Mouse (Mus musculus): ENCODE data around the gene Actn1.

Actn1 gene

DNA sequence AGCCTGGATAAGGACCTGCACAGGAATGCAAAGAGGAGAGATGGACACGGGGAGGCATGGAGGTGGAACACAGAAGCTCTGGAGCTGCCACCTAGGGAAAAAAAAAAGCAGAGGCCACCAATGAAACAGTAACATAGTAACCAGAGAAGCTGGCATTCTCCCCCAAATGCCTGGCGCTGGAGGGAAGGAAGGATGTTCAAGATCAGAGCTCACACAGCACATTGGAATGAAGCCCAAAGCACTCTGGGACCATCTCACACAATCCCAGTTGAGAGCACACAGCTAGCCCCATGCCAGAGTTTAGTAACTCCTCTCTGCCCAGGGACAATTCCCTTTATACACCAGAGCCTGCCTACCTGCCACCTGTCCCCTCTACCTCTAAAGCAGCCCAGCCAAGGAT, 34.1 kb downstream of the Actn1 start:
- DNase-seq (ENCODE audit: low spot score in 2 of 2), result no peak

DNA sequence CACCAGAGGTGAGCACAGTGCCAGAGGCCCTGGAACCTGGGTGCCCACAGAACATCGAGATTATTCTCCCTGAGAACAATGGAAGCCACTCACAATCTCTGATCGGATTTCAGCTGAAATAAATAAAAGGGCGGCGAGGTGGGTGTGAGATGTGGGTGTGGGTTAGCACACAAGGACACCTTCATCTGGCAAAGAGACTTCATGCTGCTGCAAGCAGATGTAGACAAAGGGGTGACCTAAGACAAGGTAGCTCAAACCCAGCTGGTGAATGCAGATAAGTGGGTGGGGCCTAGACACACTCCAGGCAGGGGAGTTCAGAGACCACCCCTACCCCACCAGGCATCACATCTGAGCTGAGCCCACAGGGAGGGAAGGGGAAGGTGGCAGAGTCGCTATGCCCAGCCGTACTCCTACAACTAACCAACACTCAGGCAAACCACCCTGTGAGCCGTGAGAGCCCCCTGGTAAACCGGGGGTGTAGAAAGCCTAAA, 35.9 kb downstream of the Actn1 start:
- no peak for DNase-seq (ENCODE audit: low spot score in 2 of 2)

DNA sequence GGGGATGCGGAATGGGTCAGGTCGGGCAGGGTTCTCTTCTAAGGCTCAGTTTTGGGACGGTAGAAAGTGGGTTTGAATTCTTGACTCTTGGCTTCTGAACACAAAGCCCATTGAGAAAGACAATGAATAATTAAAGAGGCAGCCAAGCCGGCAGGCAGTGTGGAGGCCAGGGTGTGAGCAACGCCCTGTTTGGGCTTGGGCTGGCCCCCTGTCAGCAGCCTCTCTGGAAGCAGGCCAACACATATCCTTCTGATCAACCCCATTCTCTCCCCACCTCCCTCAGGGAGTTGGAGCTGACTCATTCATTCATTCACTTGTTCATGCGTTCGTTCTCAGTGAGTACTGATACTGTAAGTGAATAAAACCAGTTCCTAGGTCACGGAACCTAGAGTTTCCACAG, 36.7 kb downstream of the Actn1 start:
- no peak for DNase-seq (ENCODE audit: low spot score in 2 of 2)

DNA sequence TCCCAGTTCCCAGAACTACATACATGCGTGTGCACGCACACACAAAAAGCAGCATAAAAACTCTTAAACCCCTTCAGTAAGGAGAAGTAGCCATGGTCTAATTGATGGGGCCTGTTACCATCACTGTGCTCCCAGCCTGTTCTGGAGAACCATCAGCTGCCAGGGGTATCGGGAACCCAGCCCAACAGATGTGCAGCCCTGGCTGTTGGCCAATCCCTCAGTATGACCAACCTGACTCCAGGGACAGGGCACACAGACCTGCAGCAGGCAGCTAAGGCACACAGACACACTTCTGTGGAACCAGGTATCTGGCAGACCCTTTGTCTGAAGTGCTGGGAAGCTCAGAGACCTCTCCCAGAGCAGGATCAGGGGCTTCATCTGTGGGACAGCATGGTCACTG, 37.7 kb downstream of the Actn1 start:
- DNase-seq (ENCODE audit: low spot score in 2 of 2), result no peak

DNA sequence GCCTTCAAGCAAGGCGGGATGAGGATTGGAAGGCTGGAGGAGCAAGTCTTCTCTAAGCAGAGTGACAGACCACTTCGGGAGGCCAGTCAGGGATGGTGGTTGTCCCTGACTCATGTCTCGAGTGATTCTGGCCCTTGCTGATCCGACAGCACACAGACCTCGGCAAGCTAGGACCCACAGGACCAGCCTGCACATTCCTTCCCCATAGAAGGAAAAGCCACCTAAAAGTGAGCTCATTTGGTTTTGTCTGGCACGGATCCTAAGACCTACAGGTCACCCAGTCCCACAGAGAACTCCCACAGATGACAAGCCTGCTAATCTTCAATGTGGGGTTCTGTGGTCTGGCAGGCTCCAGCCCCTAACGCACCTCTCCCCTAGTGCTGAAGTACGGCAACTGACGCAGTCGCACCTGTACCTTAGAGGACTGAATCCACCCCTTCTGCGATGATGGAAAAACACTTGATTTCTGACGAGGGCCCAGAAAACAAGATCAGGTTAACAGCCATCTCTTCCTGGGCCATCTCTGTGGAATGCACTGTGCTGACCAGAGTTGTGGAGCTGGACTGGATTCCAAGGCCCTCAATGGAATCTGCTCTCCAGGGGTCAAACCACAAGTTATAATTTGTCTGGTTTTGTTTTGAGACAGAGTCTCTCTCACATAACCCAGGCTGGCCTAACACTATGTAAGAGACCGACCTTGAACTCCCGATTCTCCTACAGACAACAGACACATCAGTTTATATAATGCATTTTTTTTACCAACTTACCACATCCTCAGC, 39.7 kb downstream of the Actn1 start:
- no peak for DNase-seq (ENCODE audit: low spot score in 2 of 2)

DNA sequence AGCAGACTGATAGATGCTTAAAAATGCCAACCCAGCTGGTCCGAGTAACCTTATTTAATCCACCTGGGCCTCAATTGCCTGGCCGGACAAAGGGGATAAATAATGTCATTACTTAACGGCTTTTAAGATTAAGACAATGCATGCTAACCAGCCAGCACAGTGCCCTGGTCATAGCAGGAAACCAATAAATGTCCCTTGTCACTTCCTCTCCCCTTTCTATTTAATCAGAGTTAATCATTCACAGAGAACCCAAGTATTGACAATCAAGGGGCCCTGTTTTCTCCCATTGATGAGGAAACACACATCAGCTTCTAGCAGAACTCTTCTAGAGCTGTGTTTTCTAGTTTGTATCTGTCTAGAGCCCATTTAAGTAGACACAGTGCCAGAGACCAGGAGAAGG, 41.4 kb downstream of the Actn1 start:
- DNase-seq (ENCODE audit: low spot score in 2 of 2), result no peak

DNA sequence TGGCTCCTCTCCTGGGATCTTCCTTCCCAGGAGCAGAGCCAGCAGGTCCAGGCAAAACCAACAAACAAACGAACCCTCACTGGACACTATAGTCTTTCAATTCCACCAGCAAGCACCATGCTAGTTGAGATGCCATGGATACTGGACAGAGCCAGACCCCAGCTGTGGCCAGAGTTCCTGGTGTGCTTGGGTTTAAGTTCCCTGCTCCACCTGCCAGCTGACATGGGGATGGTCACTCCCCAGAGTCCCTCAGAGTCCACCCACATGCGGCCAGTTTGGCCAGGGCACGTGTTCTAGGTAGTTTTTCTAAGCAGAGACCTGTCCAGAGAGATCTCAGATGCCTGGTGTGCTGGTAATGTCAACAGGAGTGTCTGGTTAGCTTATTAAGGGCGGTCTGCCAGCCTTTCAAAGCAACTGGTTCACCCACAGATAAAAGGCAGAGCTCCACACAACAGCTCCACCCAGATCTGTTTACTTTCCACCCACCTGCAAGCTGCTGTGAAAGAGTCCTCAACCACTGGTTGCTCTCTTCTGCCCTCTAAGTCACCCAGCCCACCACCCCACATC, 42.0 kb downstream of the Actn1 start:
- DNase-seq (ENCODE audit: low spot score in 2 of 2), result no peak

DNA sequence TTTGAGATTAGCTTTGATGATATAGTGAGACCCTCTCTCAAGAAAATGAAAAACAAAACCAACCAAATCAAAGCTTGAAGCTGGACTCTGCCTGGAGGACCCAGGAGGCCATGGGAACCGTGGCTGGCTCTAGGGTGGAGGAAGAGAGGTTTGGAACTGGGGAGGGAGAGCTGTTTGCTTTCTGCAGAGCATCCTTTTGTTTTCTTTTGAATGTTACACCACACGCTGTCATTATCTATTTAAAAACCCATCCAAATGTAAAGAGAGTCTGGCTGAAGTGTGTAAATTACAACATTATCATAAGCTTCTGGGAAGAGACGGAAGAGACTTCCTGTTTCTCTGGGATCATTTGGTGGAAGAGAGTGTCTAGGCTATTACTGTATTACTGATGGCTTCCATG, 43.1 kb downstream of the Actn1 start:
- DNase-seq (ENCODE audit: low spot score in 2 of 2), result no peak

DNA sequence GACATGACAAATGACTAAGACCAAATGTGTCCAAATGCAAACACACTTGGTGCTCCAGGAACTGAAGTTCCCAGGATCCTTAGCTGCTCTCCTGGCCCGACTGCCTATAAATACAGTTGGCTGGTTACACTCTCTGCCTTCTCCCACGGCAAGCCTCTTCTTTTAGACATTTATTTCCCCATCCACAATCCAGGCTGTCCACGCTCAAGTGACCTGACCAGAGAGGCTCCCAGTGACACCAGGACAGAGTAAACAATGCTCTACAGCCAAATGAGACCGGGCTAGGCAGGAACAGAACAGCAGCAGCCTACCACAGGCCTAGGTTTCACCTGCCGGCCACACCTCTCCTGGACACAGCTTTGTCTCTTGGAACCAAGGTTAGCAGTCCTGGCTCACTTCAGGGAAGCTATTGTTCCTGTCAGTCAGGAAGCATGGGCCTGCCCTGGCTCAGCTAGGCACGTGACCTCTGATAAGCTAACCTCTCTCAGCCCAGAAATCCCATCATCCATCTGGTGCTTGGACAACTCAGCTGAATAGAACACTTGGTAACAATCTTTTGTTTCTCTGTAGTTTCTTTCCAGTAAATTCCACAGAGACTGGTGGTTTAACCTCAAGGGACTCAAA, 43.8 kb downstream of the Actn1 start:
- no peak for DNase-seq (ENCODE audit: low spot score in 2 of 2)

DNA sequence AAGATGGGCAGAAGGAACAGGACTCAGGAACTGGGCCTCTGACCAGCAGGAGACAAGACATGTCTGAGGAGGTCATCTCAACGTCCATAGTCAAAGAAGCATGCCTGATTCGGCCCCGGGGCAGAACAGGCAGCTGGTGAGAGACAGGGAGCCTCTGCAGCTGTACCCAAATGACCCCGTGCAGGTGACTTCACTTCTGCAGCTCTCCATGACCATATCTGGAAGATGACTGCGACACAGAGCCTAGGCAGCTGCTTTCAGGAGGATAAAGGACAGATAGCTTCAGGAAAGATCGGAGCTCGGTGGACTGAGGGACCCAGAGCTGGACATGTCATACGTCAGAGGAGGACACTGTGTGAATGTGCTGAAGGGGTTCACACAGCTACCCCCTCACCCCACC, 46.4 kb downstream of the Actn1 start:
- no peak for DNase-seq (ENCODE audit: low spot score in 2 of 2)

DNA sequence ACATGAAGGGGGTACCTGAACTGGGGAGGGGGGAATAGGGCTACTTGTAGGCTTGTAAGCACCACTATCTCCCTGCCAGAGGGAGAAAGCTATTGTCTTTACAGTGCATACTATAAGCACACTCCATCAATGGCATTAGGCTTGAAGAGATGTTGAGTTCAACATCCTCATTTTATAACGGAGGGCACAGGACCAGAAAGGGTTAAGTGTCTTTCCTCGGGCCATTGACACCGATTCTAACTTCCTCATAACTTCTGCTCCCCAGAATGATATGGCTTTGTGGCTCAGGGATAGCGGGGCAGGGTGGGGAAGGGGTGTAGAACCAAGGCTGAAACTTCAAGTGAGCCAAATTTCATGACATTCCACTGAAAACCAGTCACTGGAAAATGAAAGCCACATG, 46.9 kb downstream of the Actn1 start:
- no peak for DNase-seq (ENCODE audit: low spot score in 2 of 2)

DNA sequence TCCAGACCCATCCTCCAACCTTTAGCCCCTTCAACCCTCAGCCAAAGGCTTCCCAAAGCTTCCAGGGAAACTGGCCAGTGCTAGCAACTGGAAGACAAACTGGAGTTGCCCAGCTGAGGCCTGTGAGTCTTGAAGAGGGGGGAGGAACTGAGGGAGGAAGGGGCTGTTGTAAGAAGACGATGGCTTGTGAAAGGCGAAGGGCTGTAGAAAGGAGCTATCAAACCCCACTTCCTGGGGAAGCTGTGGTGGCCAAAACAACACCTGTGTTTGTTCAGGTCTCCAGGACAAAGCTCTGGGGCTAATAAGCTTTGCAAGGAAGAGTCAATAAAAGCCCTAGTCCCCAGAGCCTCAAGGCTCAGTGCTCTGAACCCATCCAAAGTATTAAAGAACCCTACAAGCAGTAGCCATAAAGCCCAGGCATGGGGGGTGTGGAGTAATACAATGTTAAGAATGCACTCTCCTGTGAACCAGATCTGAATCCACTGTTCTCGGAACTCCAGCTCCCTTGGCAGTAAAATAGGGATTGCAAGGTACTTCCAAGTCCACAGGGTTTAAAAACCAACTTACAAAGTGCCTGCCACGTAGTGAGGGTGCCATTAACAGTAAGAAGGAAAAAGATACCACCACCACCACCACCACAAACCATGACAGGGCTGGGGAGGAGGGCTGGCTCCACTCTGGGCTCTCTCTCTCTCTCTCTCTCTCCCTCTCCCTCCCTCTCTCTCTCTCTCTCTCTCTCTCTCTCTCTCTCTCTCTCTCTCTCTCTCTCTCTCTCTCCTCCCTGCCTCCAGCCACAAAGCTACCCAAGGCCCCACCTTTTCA, 49.2 kb downstream of the Actn1 start:
- no peak for DNase-seq (ENCODE audit: low spot score in 2 of 2)

DNA sequence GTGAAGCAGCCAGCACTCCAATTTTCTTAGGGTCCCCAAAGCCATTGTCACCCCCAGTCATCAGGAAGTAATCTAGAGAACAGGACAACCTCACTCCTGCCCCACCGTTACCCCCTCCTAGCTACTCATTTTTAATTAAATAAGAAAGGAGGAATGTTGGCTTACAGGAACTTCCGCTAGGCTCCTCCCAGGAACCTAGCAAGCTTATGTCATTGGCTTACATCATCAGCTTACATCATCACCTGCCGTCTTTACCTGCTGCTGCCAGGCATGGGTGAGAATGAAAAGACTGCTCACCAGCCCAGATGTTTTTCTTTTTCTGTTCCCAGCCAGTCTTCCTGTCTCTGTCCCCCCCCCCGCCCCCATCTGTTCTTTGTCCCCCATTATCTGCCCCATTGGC, 50.3 kb downstream of the Actn1 start:
- no peak for DNase-seq (ENCODE audit: low spot score in 2 of 2)

DNA sequence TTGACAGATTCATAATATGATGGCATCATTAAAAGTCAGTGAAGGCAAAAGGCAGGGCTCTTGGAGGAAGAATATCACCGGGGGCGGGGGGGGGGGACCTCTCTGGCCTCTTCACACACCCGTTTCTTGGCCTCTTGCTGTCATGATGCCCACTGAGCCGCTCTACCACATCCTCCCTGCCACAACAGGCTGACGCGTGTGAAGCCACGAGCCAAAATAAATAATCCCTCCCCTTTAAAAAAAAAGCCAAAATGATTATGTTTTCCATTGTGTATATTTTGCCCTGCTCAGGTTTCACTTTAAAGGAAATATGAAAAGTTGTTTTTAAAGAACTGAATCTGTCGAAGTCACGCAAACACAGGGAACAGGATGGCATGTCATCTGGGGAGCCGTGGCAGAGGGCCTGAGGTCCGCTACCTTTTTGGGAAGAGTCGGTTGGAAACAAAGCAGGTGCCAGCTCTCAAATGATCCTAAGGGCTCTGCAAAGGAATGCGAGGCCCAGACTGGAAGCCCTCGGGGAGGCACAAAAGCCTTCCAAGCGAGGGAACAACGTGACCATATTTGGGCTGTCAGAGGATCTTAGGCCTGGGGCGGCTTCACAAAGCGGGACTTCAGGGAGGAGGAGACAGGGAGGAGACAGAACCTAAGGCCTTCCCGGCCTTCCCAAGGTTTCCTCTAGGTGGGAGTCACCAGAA, 51.9 kb downstream of the Actn1 start:
- DNase-seq (ENCODE audit: low spot score in 2 of 2), result no peak

DNA sequence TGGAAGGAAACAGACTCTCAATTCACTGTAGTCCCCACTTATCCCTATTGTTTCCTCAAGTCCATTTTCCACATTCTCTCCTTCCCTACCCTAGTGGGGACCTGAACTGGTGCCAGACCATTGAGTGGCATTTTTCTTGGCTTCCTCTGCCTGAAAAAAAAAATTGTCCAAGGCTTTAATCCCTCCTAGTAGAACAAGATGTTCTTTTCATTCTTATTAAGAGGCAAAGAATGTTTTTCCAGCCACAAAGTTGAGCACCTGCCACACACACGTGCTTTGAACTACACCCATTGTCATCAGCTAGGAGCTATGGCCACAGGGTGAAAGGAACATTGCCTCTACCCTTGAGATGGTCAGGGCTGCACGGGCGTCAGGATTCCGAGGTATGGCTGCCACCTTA, 56.9 kb downstream of the Actn1 start:
- DNase-seq (ENCODE audit: low spot score in 2 of 2), result no peak

DNA sequence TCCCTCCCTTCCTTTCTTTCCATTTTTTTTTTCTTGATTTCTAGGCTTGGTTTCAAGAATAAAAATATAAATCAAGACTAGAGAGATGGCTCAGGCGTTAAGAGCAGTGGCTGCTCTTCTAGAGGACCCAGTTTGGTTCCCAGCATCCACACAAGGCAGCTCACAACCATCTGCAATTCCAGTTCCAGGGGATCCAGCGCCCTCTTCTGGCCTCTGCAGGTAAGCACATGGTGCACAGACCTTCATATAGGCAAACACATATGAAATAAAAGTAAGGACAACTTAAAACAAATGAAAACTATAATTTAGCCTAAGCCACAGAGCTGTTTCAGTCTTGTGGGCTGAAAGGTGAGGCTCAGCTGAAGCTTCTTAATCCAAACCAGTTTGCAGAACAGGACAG, 60.4 kb downstream of the Actn1 start:
- no peak for DNase-seq (ENCODE audit: low spot score in 2 of 2)

DNA sequence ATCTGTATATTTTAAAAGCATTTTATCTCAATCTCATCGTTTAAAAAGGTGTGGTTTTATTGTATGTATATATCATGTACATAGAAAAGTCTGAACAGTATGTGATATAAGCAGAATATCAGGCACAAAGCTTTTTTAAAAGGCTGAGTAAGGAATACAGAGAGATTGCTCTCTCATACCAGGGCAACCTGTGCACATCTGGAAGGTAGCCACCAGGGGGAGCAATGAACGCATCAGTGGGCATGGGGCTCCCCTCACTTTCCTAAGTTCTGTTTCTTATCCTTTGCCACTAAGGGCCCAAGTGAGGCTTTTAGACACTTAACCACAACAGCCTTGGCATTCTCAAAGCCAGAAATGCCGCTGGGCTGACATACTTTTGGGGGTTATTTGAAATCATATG, 61.7 kb downstream of the Actn1 start:
- DNase-seq (ENCODE audit: low spot score in 2 of 2), result peak; percentile 36 to 59

DNA sequence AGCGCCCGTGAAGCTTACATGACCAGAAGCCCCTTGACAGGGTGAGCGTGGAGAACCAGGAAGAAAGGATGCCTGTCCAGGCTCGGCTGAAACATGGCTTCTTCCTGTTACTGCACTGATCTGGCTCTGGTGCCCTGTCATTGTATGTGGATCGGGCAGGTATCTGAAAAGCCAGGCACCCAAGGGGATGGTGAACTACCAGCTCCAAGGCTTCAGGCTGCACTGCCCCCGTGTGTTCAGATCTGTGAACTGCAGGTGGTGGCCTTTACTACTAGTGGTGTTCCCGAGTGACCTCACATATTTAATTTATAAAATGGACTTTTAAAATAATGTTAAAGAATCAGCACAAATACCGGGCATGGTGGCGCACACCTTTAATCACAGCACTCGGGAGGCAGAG, 62.8 kb downstream of the Actn1 start:
- peak in 1 of 2 experiments; percentile 62 for DNase-seq (ENCODE audit: low spot score in 2 of 2)

DNA sequence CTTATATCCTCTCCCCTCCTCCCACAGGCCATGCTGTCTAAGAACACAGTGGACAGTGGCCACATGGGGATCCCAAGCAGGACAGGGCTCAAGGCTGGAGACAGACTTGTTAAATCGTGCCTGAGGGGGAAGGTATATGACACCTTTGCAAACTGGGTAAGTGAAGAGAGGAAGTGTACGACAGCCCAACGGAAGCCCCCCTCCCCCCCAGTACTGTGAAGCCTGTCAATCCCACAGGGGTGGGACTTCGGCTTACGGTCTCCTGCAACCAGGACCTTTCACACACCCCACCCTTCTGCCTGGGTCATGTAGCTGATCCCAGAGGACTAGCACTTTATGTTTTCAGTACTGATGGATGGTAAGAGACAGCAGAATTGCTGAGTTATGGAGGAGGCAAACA, 68.4 kb downstream of the Actn1 start:
- DNase-seq (ENCODE audit: low spot score in 2 of 2), result no peak

DNA sequence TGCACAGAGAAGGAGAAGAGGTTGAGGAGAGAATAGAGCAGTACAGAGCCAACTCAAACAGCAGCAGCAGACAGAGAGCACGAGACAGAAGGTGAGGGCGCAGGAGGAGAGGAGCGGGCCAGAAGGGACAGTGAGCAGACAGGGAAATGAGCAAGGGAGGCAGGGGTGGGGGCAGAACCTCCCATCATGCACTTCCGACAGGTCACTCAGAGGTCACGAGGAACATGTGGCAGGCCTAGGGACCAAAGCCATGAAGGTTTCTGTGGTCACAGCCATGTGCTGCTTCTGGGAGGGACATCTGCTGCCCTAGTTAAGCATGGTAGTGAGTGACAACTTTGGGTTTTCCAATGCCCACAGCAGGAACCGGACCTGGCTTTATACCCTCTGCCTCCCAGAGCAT, 68.8 kb downstream of the Actn1 start:
- DNase-seq (ENCODE audit: low spot score in 2 of 2), result no peak

DNA sequence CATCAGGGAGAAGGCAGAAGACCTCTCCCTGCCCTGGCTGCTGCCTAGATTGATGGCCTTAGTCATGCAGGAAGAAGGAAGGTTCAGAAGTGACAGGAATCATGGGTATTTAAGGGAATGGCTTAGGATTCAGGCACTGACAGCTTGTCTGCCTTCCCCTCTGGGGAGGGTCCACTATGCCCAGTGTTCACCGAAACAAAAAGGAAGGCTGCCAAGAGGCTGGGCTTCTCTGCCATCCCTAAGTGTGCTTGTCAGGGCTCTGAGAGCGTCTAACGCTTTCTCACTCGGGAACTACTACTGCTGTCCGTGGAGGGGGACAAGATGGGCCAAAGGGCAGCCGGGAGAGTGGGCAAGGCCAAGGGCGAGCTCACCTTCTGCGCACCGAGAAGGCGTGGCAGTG, 69.3 kb downstream of the Actn1 start:
- no peak for DNase-seq (ENCODE audit: low spot score in 2 of 2)

DNA sequence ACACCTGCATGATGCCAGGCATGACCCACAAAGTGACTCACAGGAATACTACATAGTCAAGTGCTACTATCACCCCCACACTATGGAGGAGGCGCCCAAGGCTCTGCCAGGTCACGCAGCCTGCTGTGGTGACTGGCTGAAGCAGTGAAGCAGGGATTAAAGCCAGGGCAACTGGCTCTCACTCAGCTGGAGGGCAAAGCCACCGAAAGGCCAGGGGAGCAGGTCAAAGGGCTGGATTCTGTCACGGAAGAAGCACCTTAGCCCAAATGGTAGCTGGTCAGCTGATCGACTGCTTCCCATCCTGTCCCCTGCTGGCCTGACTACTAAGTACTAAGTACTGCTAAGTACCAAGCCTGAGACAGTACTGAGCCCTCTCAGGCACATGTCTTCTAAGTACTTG, 76.1 kb downstream of the Actn1 start:
- DNase-seq (ENCODE audit: low spot score in 2 of 2), result no peak
